Mouse (Mus musculus) activated CD4-positive, CD25-positive, alpha-beta regulatory T cell, adult 9 weeks (primary cell): ENCODE results near the gene Gm15097. TPM values are rescaled to one million over a fixed set of nuclear protein-coding genes. Genes with fewer than 3 reads are reported as not detected.

Experiments used
- polyA plus RNA-seq: library from polyadenylated mRNA; unstranded; fragments of 100-300 nt; shearing (Covaris generic); gene quantifications from one replicate; pipeline ENCODE4 v1.2.1, GENCODE M21; 2017

Gm15097 gene
- not detected for polyA plus RNA-seq

GRCm38 (mm10) chrX:149784173-149784572 lies at the start of gene Gm15097:
Gm15097 (plus strand) TSS chrX:149784473.

Other genes starting within 250 kb of the Gm15097 start
- not detected for gene Gm10439, start 189.9 kb upstream of the Gm15097 start, polyA plus RNA-seq
- not detected for gene Gm15091, start 157.2 kb downstream of the Gm15097 start, polyA plus RNA-seq